Mouse (Mus musculus) neural tube, embryonic 14.5 days (tissue): Measurements from ENCODE around the gene Utp20. TPM values are rescaled to one million over a fixed set of nuclear protein-coding genes. Genes with fewer than 3 reads are reported as not detected.

Source experiments
- ATAC-seq: fragments of 200-750 bp; cut with Nextera tagmentation; 2 replicates; pipeline ENCODE4 v1.8.0; 2017; ENCODE audit warnings: low read depth, mild to moderate bottlenecking, moderate TSS enrichment, moderate library complexity
- H3K27ac ChIP-seq: fragments of 300-500 bp; sonication (generic); 2 replicates; pipeline ENCODE4 v1.5.1; 2014; ENCODE audit warnings: low read depth, mild to moderate bottlenecking, control low read depth, low read length, moderate library complexity, mixed read lengths
- H3K27me3 ChIP-seq: fragments of 300-500 bp; sonication (generic); 2 replicates; pipeline ENCODE4 v1.6.1; 2014; ENCODE audit warnings: low read length; ENCODE audit not compliant: control insufficient read depth, insufficient read depth
- H3K36me3 ChIP-seq: fragments of 300-500 bp; sonication (generic); 2 replicates; pipeline ENCODE4 v1.6.1; 2014; ENCODE audit warnings: low read length, mixed read lengths; ENCODE audit not compliant: control insufficient read depth, insufficient read depth
- H3K4me1 ChIP-seq: fragments of 300-500 bp; sonication (generic); 2 replicates; pipeline ENCODE4 v1.6.1; 2014; ENCODE audit warnings: low read length; ENCODE audit not compliant: control insufficient read depth, insufficient read depth
- H3K4me2 ChIP-seq: fragments of 300-500 bp; sonication (generic); 2 replicates; pipeline ENCODE4 v1.6.1; 2014; ENCODE audit warnings: mild to moderate bottlenecking, low read depth, low read length, control low read depth
- H3K4me3 ChIP-seq: fragments of 300-500 bp; sonication (generic); 2 replicates; pipeline ENCODE4 v1.5.1; 2014; ENCODE audit warnings: low read depth, low read length, control low read depth, mixed read lengths
- H3K9ac ChIP-seq: fragments of 300-500 bp; sonication (generic); replicated peaks from 2 replicates; pipeline ENCODE4 v1.6.1; 2014; ENCODE audit warnings: low read depth, mild to moderate bottlenecking, control low read depth, low read length, mixed read lengths
- H3K9me3 ChIP-seq: fragments of 300-500 bp; sonication (generic); 2 replicates; pipeline ENCODE4 v1.6.1; 2016; ENCODE audit warnings: low read length; ENCODE audit not compliant: control insufficient read depth
- WGBS: fragments of 180-500 bp; shearing (Covaris S2); extraction: QIAGEN DNeasy Blood & Tissue Kit; methylation state at CpG from one replicate; pipeline ENCODE4 v1.1.7; 2014; 5-methylcytosine and 5-hydroxymethylcytosine counted together
- polyA plus RNA-seq: library from polyadenylated mRNA; unstranded; fragments of >200 nt; fragmentation: Nextera tagmentation; extraction: Ambion mirVana; gene quantifications from 2 replicates; pipeline ENCODE4 v1.2.1, GENCODE M21; 2014

Utp20 gene
- polyA plus RNA-seq, 1 experiment from 2014 or later = 12.9 TPM

- no peaks in the 10 kb centered on the region for H3K9me3 ChIP-seq
- ATAC-seq = no peak
- H3K27me3 ChIP-seq = no peaks in the 10 kb centered on the region
- no peaks in the 10 kb centered on the region for H3K36me3 ChIP-seq
- H3K4me1 ChIP-seq = no peaks in the 10 kb centered on the region
- 78% methylated on average over 6 of the region's 6 CpGs for WGBS
- no peak overlapping the region for H3K4me2 ChIP-seq
- H3K4me3 ChIP-seq = no peak overlapping the region
- no peak overlapping the region for H3K9ac ChIP-seq
- H3K27ac ChIP-seq = no peak overlapping the region
Observed at GRCm38 (mm10) chr10:88715621-88716020, 111.0 kb downstream of the Utp20 start.

GRCm38 (mm10) chr10:88714744-88715143 lies 111.9 kb downstream of the Utp20 start:
- WGBS = 90% methylated on average over 4 of the region's 4 CpGs
- no peaks in the 10 kb centered on the region for H3K9me3 ChIP-seq
- no peak for ATAC-seq
- no peaks in the 10 kb centered on the region for H3K4me1 ChIP-seq
- H3K4me3 ChIP-seq = no peak overlapping the region
- H3K27me3 ChIP-seq = no peaks in the 10 kb centered on the region
- no peak overlapping the region for H3K27ac ChIP-seq
- no peaks in the 10 kb centered on the region for H3K36me3 ChIP-seq
- H3K4me2 ChIP-seq = no peak overlapping the region
- no peak overlapping the region for H3K9ac ChIP-seq

GRCm38 (mm10) chr10:88712359-88712758 lies 114.2 kb downstream of the Utp20 start:
- no peak overlapping the region for H3K27ac ChIP-seq
- WGBS = 85% methylated on average over 6 of the region's 6 CpGs
- H3K4me2 ChIP-seq = no peak overlapping the region
- H3K9ac ChIP-seq = no peak overlapping the region
- H3K9me3 ChIP-seq = no peaks in the 10 kb centered on the region
- H3K36me3 ChIP-seq = no peaks in the 10 kb centered on the region
- H3K4me3 ChIP-seq = no peak overlapping the region
- H3K4me1 ChIP-seq = no peaks in the 10 kb centered on the region
- ATAC-seq = no peak
- H3K27me3 ChIP-seq = no peaks in the 10 kb centered on the region

GRCm38 (mm10) chr10:88708671-88709523 lies 117.7 kb downstream of the Utp20 start:
- no peaks in the 10 kb centered on the region for H3K9me3 ChIP-seq
- no peaks in the 10 kb centered on the region for H3K27me3 ChIP-seq
- no peak overlapping the region for H3K9ac ChIP-seq
- 63% methylated on average over 10 of the region's 10 CpGs for WGBS
- no peaks in the 10 kb centered on the region for H3K36me3 ChIP-seq
- no peaks in the 10 kb centered on the region for H3K4me1 ChIP-seq
- H3K4me3 ChIP-seq = no peak overlapping the region
- no peak overlapping the region for H3K27ac ChIP-seq
- H3K4me2 ChIP-seq = no peak overlapping the region
- ATAC-seq = no peak

DNA sequence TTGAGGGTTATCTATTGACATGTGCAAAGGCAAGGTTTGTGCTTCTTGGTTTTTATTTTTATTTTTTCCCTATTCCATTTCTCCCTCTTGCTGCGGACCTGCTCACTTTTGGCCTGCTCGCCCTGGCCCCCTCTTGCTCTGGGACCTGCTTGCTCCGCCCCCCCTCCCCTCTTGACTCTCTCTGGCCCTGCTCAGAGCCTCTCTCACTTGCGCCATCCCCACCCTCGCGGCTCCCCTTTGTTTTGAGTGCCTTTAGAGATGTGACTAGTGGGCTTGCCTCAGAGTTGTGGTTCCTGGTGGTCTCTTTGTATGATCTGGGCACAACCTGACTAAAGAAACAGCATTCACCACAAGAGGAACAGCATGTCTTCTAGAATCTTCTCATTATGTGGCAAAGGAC lies 125.7 kb downstream of the Utp20 start:
- H3K4me3 ChIP-seq = no peak overlapping the region
- no peak overlapping the region for H3K4me2 ChIP-seq
- H3K27me3 ChIP-seq = no peaks in the 10 kb centered on the region
- H3K36me3 ChIP-seq = no peaks in the 10 kb centered on the region
- WGBS = 79% methylated on average over 6 of the region's 6 CpGs
- no peak overlapping the region for H3K9ac ChIP-seq
- no peak for ATAC-seq
- H3K4me1 ChIP-seq = no peaks in the 10 kb centered on the region
- no peaks in the 10 kb centered on the region for H3K9me3 ChIP-seq
- no peak overlapping the region for H3K27ac ChIP-seq

Other genes with a start within 250 kb of the Utp20 start
- gene Mybpc1, start 221.7 kb downstream of the Utp20 start, polyA plus RNA-seq = 2.0 and 2.3 TPM in 2 replicates
- gene Spic, start 141.8 kb downstream of the Utp20 start, polyA plus RNA-seq = not detected in 2 replicates
- 148 and 158 TPM in 2 replicates for gene Arl1, start 95.9 kb downstream of the Utp20 start, polyA plus RNA-seq
- 0.05 and 0.06 TPM in 2 replicates for gene Slc5a8, start 59.2 kb upstream of the Utp20 start, polyA plus RNA-seq